Mouse (Mus musculus) gastrocnemius, postnatal 4 days (tissue): ENCODE results near the gene Slc25a4. TPM values are rescaled to one million over a fixed set of nuclear protein-coding genes. Genes with fewer than 3 reads are reported as not detected.
A peak's percentile ranks its signal among the peaks of the same experiment; 100 is the strongest.

Experiments used
- DNase-seq, 2 experiments: peaks; one replicate each; pipeline ENCODE4 v3.0.0; 2021 to 2022; ENCODE audit warnings: low spot score in 2 of 2, mixed read lengths in 2 of 2
- microRNA-seq: library from miRNA; unstranded; fragments of <30 nt; microRNA quantifications from one replicate; pipeline ENCODE4 v1.2.0, GENCODE M21; 2021
- total RNA-seq, 2 experiments: library from RNA; stranded (reverse); gene quantifications; 2 replicates each; pipeline ENCODE4 v1.2.3; 2021

Slc25a4 gene
- total RNA-seq, 2 experiments from 2014 or later = 1,578 to 1,616 TPM

GRCm38 (mm10) chr8:46208354-46208753 lies 2.7 kb downstream of the Slc25a4 start:
- peak; percentile 48 to 61 for DNase-seq

- no peak for DNase-seq
Observed at GRCm38 (mm10) chr8:46206107-46206506, 5.0 kb downstream of the Slc25a4 start.

- no peak for DNase-seq
Observed at GRCm38 (mm10) chr8:46204974-46205640, 6.0 kb downstream of the Slc25a4 start.

GRCm38 (mm10) chr8:46204301-46204700 lies 6.8 kb downstream of the Slc25a4 start:
- no peak for DNase-seq

GRCm38 (mm10) chr8:46202350-46202749 lies 8.7 kb downstream of the Slc25a4 start:
- DNase-seq = no peak

GRCm38 (mm10) chr8:46197673-46198072 lies 13.4 kb downstream of the Slc25a4 start:
- no peak for DNase-seq

DNA sequence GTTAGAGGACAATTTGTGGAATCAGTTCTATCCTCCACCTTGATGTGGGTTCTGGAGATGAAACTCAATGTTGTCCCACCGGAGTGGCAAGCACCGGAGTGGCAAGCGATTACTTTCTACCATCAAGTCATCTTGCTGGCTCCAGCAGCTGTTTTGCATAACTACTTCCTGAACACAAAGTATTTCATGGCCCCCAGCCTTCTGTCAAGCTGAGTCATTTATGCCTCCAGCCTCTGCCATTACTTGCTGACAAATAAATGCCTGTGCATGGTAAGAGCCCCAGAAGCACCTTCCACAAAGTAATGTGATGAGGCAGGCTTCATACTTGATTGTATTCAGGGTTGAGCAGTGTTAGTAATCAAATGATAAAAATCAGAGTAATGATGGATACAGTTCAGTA lies 14.2 kb downstream of the Slc25a4 start:
- no peak for DNase-seq

DNA sequence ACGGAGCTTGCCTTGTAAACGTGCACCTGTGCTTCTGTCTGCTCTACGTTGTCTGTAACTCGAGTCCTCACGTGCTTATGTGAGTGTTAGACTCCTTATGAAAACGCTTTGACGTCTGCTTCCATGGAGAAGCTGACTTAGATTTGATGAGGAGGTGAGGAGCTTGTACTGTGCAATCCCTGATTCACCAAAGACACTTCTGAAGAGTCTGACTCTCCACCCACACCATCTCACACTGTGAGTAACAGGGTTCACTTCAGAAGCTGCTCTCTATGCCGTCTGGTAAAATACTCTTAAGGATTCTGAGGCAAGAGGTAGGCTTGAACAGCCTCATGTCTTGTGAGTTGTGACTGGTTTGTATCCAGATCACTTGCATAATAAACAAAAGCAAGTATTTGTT lies 18.0 kb downstream of the Slc25a4 start:
- no peak for DNase-seq

- peak in 1 of 2 experiments; percentile 43 for DNase-seq
Observed at GRCm38 (mm10) chr8:46185361-46185760, 25.7 kb downstream of the Slc25a4 start.

DNA sequence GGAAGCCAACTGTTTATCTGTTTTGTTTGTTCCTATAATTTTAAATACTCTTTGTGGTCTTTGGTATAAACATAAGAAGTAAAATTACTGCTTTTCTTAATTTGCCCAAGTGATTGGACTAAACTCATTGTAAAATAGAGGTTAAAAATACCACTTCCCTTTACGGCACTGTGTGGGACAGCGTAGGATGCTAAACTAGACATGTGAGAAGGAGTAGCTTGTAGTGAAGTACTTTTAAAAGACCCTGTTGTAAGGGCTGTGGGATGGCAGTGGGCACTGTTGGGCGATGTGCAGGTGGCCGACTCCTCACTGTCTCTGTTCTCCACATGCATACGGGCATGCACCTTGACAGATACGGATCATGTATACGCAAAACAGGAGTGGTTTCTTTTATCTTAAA lies 30.9 kb downstream of the Slc25a4 start:
- no peak for DNase-seq

GRCm38 (mm10) chr8:46173651-46174050 lies 37.4 kb downstream of the Slc25a4 start:
- no peak for DNase-seq

- no peak for DNase-seq
Observed at GRCm38 (mm10) chr8:46163870-46164190, 47.3 kb downstream of the Slc25a4 start.

DNA sequence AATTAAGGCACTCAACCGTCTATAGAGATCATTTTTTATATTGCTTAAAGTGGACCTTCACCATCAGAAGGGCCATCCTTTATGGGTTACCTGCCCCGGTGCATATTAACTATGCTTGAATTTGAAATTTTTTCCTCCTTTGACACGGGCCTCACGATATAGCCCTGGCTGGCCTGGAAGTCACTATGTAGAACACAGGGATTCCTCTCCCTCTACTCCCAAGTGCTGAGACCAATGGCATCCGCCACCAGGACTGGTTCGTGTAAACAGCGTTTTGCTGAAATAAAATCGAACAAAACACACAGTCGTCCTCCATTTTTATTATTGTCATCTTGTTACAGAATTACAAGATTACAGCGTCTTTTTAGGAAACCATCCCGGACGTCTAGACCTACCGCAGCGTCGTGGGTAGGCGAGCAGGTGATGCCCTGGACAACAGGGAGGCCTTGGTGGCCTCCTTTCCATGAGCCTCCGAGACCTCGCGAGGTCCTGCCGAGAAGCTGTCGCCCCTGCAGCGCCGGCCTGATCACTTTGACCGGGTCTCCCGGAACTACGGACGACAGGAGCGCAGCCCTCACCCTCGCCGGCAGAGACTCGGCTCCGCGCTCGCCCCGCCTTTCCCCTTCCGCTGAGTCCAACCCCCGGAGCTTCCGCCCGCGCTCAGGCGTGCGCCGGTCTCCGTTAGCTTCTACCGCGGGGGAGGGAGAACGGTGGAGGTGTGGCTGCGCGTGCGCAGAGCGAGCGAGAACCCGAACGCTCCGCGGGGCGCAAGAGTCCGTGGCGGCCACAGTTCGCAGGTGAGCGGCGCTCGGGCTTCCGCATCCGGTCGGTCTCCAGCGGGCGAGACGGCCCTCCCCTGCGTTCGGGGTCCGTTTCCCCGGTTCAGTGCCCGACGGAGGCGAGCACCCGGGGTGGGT lies 47.9 kb downstream of the Slc25a4 start:
- peak; percentile 88 to 96 for DNase-seq

Small RNAs within 50 kb of the gene (microRNA-seq; reads per million reads assigned to microRNA genes)
- gene Gm23812 = not detected

Other genes starting within 250 kb of the Slc25a4 start
- 1 to 10 TPM; 1.7 to 2.0 TPM for gene 1700029J07Rik, start 236.0 kb downstream of the Slc25a4 start, total RNA-seq
- gene Ufsp2, start 235.8 kb downstream of the Slc25a4 start, total RNA-seq = 10 to 100 TPM; 38.0 to 41.6 TPM
- gene Lrp2bp, start 212.0 kb downstream of the Slc25a4 start, total RNA-seq = 1 to 10 TPM in 1 of 2 experiments, under 1 TPM in 1; 0.83 to 1.3 TPM
- 1 to 10 TPM; 2.8 to 4.9 TPM for gene Ankrd37, start 205.6 kb downstream of the Slc25a4 start, total RNA-seq
- gene Cfap97, start 59.5 kb downstream of the Slc25a4 start, total RNA-seq = 10 to 100 TPM; 15.9 to 16.7 TPM
- gene Snx25, start 59.1 kb downstream of the Slc25a4 start, total RNA-seq = 10 to 100 TPM; 13.5 to 15.0 TPM
- not detected for gene Helt, start 83.4 kb upstream of the Slc25a4 start, total RNA-seq